Mouse (Mus musculus) kidney, adult 8-10 months (tissue): ENCODE data around the gene Rnase11.
"Not testable (repeated sequence)": the region's sequence is repeated elsewhere in the genome, so short reads cannot be mapped to it uniquely, and the experiment has no call there.

ENCODE experiments used
- DNase-seq, 2 experiments: peaks; one replicate each; pipeline ENCODE4 v3.0.0; 2022

The Rnase11 gene

DNA sequence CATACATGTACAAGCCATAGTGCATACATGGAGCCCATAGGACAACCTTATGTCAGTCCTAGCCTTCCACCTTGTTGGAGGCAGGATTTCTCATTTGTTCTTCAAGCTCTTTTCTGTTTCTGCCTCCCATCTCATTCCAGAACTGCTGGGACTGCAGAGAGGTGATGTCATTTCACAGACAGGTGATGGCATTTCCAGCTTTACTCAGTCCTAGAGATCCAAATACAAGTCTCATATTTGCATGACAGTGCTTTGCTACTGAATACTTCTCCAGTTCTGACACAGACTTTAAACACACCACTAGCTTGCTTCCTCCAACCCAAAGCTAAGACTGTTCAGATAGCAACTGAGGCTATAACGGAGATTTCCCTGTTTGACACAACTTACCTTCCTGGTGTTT lies 29.2 kb upstream of the Rnase11 start:
- no peak for DNase-seq

GRCm38 (mm10) chr14:51074335-51074734 lies 24.4 kb upstream of the Rnase11 start, which contains the start of gene Olfr750:
TSS of gene Olfr750 (minus strand) at chr14:51074435.
- no peak for DNase-seq

GRCm38 (mm10) chr14:51069617-51070016 lies 19.7 kb upstream of the Rnase11 start:
- DNase-seq: peak in 1 of 2 experiments; percentile 48

DNA sequence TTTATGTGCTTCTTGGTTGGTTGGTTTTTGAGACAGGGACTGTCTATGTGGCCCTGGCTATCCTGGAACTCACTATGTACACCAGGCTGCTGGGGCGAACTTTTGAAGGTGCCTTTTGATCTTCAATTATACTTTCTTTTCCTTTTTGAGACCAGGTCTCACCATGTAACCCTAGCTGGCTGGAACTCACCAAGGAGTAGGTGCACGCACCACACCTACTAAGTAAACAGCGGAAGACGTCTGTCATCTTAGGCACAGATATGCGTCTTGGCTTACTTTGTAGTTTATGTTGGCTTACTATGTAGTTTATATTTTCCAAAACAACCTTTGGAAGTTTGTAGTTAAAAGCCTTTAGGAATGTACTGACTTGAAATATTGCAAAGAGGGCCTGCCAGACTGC lies 19.0 kb upstream of the Rnase11 start:
- DNase-seq: no peak

DNA sequence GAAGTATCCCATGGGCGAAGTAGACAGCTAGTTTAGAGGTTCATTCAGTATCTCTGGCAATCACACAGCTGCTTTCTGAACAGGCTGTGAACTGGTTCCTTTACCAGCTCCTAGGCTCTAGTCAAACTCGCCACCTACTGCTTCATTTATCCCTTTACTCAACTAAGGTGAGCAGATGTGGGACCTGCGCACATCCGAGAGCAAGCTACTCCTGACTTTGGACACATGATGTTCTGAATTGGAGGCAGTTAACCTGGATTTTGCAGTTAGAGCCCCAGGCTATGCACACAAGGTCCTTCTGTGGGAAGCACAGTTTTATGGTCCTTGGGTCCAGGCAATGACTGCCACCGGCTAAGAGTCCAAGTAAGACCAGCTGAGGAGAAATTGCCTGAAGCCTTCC lies 10.8 kb upstream of the Rnase11 start:
- no peak for DNase-seq

DNA sequence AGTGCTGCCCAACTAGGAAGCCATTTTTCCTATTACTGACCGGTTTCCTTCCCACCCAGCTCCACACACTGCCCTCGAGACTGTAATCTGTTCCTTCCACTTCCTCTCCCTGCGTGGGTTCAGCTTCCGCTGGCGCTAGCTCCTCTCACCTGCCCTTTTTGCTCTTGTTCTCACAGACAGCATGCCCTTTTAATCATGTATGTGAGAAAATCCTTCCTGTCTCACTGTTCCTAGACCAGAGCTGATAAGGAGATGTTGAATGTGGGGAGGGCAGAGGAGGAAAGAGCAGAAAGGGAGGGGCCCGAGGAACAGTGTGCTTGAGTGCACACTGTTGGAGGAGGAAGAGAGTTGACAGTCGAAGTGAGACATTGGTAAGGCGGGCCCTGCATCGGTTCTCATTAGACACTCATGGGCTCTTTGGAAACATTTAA lies 7.5 kb upstream of the Rnase11 start, which contains the start of gene Rnase12:
Gene Rnase12, minus strand, starts transcription at position 261 of the 431 bp plus-strand sequence.
- DNase-seq: no peak

GRCm38 (mm10) chr14:51054243-51055237 lies 4.6 kb upstream of the Rnase11 start:
- no peak for DNase-seq

- no peak for DNase-seq
Observed at GRCm38 (mm10) chr14:51053176-51053575, 3.2 kb upstream of the Rnase11 start.

GRCm38 (mm10) chr14:51051941-51052340 lies 2.0 kb upstream of the Rnase11 start:
- no peak for DNase-seq

GRCm38 (mm10) chr14:51047846-51048245 lies 2.1 kb downstream of the Rnase11 start:
- DNase-seq: no peak

DNA sequence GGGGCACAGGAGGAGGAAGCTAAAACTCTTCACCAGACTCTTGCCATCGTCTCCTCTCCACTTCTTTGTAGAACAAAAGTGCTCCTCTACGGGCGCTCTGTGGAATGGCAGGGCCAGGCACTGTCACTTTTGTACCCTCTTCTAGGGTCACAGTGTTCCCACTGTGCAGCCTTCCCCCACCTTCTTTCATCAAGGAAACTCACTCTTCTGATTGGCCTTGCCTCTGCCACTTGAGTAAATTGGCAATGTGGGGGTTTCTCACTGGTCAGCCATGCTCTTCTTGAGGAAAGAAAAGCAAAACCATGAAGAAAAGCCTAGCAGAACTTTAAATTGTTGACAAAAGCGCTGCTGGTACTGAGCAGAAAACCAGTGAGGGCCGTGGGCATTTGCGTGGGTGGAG lies 8.2 kb downstream of the Rnase11 start, which contains the start of gene Rnase9:
Gene Rnase9, minus strand, starts transcription at position 101 of the 400 bp plus-strand sequence.
- no peak for DNase-seq

- no peak for DNase-seq
Observed at GRCm38 (mm10) chr14:51036214-51036613, 13.7 kb downstream of the Rnase11 start.

DNA sequence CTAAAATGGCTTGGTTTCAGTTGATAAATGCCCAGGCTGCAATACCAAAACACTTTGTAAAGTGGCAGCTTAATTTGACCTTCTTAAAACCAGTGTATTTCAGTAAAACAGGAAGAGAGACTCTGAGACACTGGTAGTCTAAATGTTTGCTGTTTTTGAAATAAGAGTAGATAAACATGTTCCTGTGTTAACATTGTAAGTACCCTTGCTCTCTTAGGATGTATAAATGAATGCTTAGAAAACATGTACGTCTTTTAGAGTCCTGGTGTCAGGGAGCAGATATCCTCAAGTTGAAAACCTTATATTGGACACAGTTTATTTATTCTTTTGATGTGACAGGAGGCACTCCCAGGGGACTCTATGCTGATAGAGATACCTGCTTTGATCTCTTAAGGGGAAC lies 14.8 kb downstream of the Rnase11 start:
- no peak for DNase-seq

DNA sequence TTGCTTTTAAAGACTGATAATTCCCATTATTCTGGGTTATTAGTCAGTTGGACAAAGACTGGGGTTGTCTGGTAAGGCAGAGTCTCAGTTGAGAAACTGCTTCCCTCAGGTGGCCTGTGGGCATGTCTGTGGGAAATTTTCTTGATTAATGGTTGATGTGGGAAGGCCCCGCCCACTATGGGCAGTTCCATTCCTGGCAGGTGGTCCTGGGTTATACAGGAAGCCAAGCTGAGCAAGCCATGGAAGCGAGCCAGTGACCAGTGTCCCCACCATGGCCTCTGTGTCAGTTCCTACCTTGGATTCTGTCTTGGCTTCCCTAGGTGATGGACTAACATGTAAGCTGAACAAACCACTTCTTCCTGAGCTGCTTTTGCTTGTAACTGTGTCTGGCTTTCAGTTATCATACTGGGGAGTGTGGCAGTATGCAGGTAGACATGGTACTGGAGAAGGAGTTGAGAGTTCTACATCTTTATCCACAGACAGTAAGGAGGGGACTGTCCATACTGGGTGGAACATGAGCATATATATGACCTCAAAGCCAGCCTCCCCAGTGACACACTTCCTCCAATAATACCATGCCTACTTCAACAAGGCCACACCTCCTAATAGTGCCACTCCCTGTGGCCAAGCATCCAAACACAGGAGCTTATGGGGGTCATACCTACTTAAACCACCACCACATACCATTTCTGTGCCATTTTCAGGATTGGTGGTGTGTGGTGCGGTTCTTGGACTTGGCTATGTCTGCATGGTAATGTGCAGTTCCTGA lies 22.4 kb downstream of the Rnase11 start:
- DNase-seq: no peak

GRCm38 (mm10) chr14:51026391-51027133 lies 23.4 kb downstream of the Rnase11 start:
- peak; percentile 53 to 81 for DNase-seq

GRCm38 (mm10) chr14:51024820-51025219 lies 25.1 kb downstream of the Rnase11 start:
- DNase-seq: no peak

DNA sequence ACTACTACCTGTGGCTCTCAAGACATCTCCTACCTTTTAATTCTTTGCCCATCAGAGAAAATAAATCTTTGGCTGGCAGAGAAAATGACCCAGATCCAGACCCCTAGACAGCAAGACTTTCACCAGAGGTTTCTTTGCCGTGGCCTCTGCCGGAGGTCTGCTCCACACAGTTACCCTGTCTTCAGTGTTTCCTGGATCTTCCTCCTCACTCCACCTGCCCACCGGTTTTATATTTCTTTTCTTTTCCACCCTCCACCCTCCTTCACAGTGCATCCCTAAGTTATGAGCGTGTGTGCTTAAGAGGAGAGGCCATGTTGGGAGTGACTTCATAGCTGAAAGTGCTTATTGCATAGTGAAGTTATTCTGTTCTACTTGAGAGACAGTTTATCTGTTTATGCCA lies 26.5 kb downstream of the Rnase11 start:
- no peak for DNase-seq

DNA sequence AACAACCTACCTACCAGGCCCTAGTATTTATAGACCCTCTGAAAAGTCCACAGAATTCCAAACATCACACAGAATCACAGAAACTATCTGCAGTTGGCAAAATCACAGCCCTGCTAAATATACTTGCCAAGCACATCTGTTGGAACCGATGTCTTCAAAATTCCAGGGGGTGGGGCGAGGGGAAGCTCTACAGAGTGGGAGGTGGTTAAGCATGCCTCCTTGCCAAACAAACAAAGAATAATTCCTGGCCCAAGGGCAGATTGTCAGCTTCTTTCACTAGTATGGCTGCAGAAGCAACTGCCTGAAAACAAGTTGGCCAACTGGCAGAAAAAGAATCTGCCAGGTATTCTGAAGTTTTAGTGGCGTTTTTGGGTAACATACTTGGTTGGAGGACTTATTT lies 32.7 kb downstream of the Rnase11 start:
- DNase-seq: peak in 1 of 2 experiments; percentile 17

- DNase-seq: no peak
Observed at GRCm38 (mm10) chr14:51015780-51016179, 34.2 kb downstream of the Rnase11 start.

GRCm38 (mm10) chr14:51014724-51015123 lies 35.2 kb downstream of the Rnase11 start:
- not testable (repeated sequence) for DNase-seq

DNA sequence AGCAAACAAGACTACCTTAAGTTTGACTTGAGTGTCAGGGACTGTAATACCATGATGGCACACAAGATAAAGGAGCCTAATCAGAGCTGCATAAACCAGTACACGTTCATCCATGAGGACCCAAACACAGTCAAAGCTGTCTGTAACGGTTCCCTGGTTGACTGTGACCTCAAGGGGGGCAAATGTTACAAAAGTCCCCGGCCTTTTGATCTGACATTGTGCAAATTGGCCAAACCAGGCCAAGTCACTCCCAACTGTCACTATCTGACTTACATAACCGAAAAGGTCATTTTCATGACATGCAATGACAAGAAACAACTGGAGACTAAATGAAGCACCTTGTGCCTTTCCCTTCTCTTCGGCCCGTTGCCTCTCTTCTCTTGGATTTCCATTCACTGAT lies 40.4 kb downstream of the Rnase11 start:
- DNase-seq: no peak

DNA sequence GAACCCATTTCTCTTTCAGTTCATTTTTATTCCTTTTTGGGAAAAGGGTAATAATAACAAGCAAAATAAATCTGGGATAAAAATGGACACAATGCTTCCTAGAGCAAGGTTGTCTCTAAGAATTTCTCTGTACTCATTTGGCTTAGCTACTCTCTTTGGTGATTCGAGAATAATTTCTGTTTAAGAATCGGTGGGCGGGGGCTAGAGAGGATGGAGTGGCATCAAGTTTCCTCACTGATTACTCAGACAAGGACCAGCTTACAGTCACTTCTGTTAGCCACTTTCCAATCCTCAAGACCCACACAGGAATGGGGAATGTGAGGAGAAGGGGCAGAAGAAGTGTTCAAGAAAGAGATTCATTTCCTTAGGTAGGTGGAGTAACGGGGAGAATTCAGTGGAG lies 41.2 kb downstream of the Rnase11 start:
- DNase-seq: no peak
